Mouse (Mus musculus): ENCODE results near the gene Farp2. TPM values are rescaled to one million over a fixed set of nuclear protein-coding genes. Genes with fewer than 3 reads are reported as not detected.
A peak's percentile ranks its signal among the peaks of the same experiment; 100 is the strongest.

Farp2 gene
- total and polyA plus RNA-seq, 3 experiments, result 0.89 to 2.1 (median 1.8) TPM

DNA sequence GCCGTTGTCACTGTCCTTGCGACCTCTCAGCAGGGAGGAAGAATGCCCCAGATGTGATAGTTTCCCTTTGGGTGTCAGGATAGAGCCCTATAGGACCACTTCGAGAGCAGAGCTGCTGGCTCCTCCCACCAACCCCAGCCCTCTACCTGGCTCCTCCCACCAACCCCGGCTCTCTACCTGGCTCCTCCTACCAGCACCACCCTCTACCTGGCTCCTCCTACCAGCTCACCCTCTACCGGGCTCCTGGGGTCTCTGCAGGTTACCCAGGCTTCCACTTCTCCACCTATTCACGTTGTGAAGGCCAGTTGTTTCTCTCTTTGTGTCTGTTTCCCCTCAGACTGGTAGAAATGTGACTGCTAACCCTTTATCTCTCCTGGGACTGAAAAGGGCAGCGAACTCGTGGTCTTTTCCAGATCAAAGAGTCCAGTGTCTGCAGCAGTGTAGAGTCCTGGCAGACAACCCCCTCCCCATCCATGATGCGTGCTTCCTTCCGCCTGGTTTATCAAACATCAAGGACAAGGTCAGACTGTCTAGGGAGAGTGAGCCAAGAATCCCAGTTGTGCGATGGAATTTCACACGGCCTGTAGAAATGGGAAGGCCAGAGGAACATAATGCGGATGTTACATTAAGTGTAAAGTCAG, 156.0 kb downstream of the Farp2 start:
- dilution Hi-C loops (cut with MboI; ENCODE audit: extremely low pct_ligation_motif_present, extremely low pct_unique_long_range_greater_than_20kb, low sequenced_read_pairs) (no loop called here), in situ Hi-C loops (cut with MboI; ENCODE audit: low pct_ligation_motif_present, low pct_unique_long_range_greater_than_20kb, low sequenced_read_pairs) (no loop called here)
- H3K4me2 ChIP-seq (ENCODE audit: insufficient read depth, low read depth, poor library complexity, severe bottlenecking), result no peak overlapping the region
- H3K27ac ChIP-seq (ENCODE audit: insufficient read depth, low read depth), result no peak overlapping the region
- no peaks in the 10 kb centered on the region for H3K27me3 ChIP-seq (replicated peaks)
- H3K79me2 ChIP-seq (replicated peaks; ENCODE audit: control insufficient read depth, extremely low read depth, insufficient read depth, poor library complexity, severe bottlenecking), result no peaks in the 10 kb centered on the region
- H3K4me3 ChIP-seq (replicated peaks in 1 of 3; ENCODE audit: low read depth in 2 of 3, low read length in 2 of 3, poor library complexity in 1 of 3), result no peak overlapping the region
- H3K4me1 ChIP-seq (ENCODE audit: control insufficient read depth in 1 of 2, insufficient read depth in 2 of 2), result peaks cover 5 to 11% of the 10 kb centered on the region in 2 experiments; a peak in 3 of 4 replicates
- H3K9me3 ChIP-seq (replicated peaks; ENCODE audit: low read length), result no peaks in the 10 kb centered on the region
- H3K36me3 ChIP-seq (replicated peaks in 1 of 2; ENCODE audit: control insufficient read depth in 1 of 2, insufficient read depth in 1 of 2, low read length in 1 of 2), result no peaks in the 10 kb centered on the region
- TF ChIP-seq HCFC1 (IDR thresholded peaks at IDR 0.05; ENCODE audit: low read depth, low read length) (no peak), ZMIZ1 (IDR thresholded peaks at IDR 0.05; ENCODE audit: low read depth, low read length) (no peak), CTCF (conservative IDR thresholded peaks at IDR 0.05 in 1 of 2, IDR thresholded peaks at IDR 0.05 in 1 of 2; ENCODE audit: low read depth in 2 of 2, low read length in 2 of 2) (no peak), ZKSCAN1 (IDR thresholded peaks at IDR 0.05; ENCODE audit: borderline replicate concordance, low read depth, low read length) (no peak), MAZ (IDR thresholded peaks at IDR 0.05; ENCODE audit: low read depth, low read length) (no peak), GABPA (IDR thresholded peaks at IDR 0.05; ENCODE audit: insufficient replicate concordance, low read depth, low read length) (no peak), RCOR1 (conservative IDR thresholded peaks at IDR 0.05; ENCODE audit: low read depth, low read length) (no peak), POLR2AphosphoS2 (IDR thresholded peaks at IDR 0.05; ENCODE audit: low read depth, low read length) (no peak), CHD2 (IDR thresholded peaks at IDR 0.05; ENCODE audit: low read length) (no peak), NRF1 (IDR thresholded peaks at IDR 0.05; ENCODE audit: low read depth, low read length) (no peak), TCF12 (IDR thresholded peaks at IDR 0.05; ENCODE audit: low read depth, low read length) (no peak), MEF2A (IDR thresholded peaks at IDR 0.05; ENCODE audit: borderline replicate concordance, low read depth, low read length) (no peak), JUND (conservative IDR thresholded peaks at IDR 0.05; ENCODE audit: low read depth, low read length) (no peak), MYC (IDR thresholded peaks at IDR 0.05; ENCODE audit: low read depth, low read length) (no peak), MXI1 (IDR thresholded peaks at IDR 0.05; ENCODE audit: low read depth, low read length) (no peak), CHD1 (IDR thresholded peaks at IDR 0.05; ENCODE audit: low read depth, low read length) (no peak)
- peak; percentile 42 for DNase-seq (ENCODE audit: extremely low read depth)
- H3K9ac ChIP-seq (ENCODE audit: insufficient read depth, low read depth), result no peak overlapping the region

DNA sequence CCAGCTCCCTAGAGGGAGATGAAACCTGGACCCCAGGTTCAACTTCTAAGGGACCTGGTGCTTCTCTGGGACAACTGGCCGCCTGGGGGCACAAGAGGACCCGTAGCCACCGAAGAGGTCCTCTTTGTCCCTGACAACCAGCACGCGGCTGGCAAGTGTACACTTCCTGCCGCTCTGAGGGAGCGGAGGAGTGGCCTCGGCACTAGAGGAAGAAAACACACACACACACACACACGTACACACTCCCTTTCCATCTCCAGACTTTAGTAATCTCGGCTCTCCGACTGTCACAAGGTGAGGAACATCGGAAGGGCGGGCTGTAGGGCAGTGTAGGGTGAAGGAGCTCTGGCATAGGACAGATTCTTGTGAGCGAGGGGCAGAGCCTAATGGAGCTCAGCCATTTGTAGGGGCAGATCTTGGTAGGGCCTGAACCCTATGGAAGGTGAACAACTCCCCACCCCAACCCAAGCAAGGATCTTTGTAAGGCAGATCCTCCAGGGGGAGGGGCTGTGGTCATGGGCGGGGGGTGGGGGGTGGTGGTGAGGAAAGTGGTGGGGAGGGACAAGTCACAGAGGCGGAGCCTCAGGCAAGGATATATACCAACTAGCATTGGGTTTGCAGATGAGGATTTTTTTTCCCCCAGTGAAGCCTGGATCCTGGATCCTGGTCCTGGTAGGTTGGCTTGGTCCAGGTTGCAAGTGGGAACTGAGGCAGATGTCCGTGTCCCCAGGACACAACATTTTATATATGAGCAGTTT, 157.1 kb downstream of the Farp2 start:
- H3K4me1 ChIP-seq (ENCODE audit: control insufficient read depth in 1 of 2, insufficient read depth in 2 of 2), result peaks cover 5 to 11% of the 10 kb centered on the region in 2 experiments; a peak in 3 of 4 replicates

More for the DNA sequence above, 157.1 kb downstream of the Farp2 start:
- peak; percentile 59 for DNase-seq (ENCODE audit: extremely low read depth)
- peak overlapping the region; percentile 25 to 56 (median 40) for H3K4me3 ChIP-seq (replicated peaks in 1 of 3; ENCODE audit: low read depth in 2 of 3, low read length in 2 of 3, poor library complexity in 1 of 3)
- no peaks in the 10 kb centered on the region for H3K36me3 ChIP-seq (replicated peaks in 1 of 2; ENCODE audit: control insufficient read depth in 1 of 2, insufficient read depth in 1 of 2, low read length in 1 of 2)
- H3K4me2 ChIP-seq (ENCODE audit: insufficient read depth, low read depth, poor library complexity, severe bottlenecking), result peak overlapping the region; percentile 11
- dilution Hi-C loops (cut with MboI; ENCODE audit: extremely low pct_ligation_motif_present, extremely low pct_unique_long_range_greater_than_20kb, low sequenced_read_pairs) (no loop called here), in situ Hi-C loops (cut with MboI; ENCODE audit: low pct_ligation_motif_present, low pct_unique_long_range_greater_than_20kb, low sequenced_read_pairs) (no loop called here)
- TF ChIP-seq PAX5 (IDR thresholded peaks at IDR 0.05; ENCODE audit: low read length) (no peak), TCF12 (IDR thresholded peaks at IDR 0.05; ENCODE audit: low read depth, low read length) (0 out of 2 replicates have a peak, but pooled peaks have one; percentile 16), MAX (IDR thresholded peaks at IDR 0.05; ENCODE audit: low read length) (peak; percentile 78), MEF2A (IDR thresholded peaks at IDR 0.05; ENCODE audit: borderline replicate concordance, low read depth, low read length) (no peak), SMC3 (IDR thresholded peaks at IDR 0.05; ENCODE audit: low read depth, low read length) (peak; percentile 43), MAZ (IDR thresholded peaks at IDR 0.05; ENCODE audit: low read depth, low read length) (0 out of 2 replicates have a peak, but pooled peaks have one; percentile 29), RAD21 (IDR thresholded peaks at IDR 0.05; ENCODE audit: low read depth, low read length) (peak; percentile 53), UBTF (IDR thresholded peaks at IDR 0.05; ENCODE audit: low read depth, low read length) (no peak), MXI1 (IDR thresholded peaks at IDR 0.05; ENCODE audit: low read depth, low read length) (peak; percentile 82; the same call in 1 of the 2 replicates), BHLHE40 (IDR thresholded peaks at IDR 0.05; ENCODE audit: low read depth, low read length) (peak; percentile 53), HCFC1 (IDR thresholded peaks at IDR 0.05; ENCODE audit: low read depth, low read length) (peak; percentile 32; the same call in 1 of the 2 replicates), MYC (IDR thresholded peaks at IDR 0.05; ENCODE audit: low read depth, low read length) (0 out of 2 replicates have a peak, but pooled peaks have one; percentile 31), POLR2A (IDR thresholded peaks at IDR 0.05; ENCODE audit: low read depth, low read length) (peak; percentile 42), CTCF (conservative IDR thresholded peaks at IDR 0.05 in 1 of 2, IDR thresholded peaks at IDR 0.05 in 1 of 2; ENCODE audit: low read depth in 2 of 2, low read length in 2 of 2) (peak in 1 of 2 experiments; percentile 78; a peak in 2 of 4 replicates), KAT2A (IDR thresholded peaks at IDR 0.05; ENCODE audit: insufficient replicate concordance, low read length) (no peak), GABPA (IDR thresholded peaks at IDR 0.05; ENCODE audit: insufficient replicate concordance, low read depth, low read length) (no peak), JUND (conservative IDR thresholded peaks at IDR 0.05; ENCODE audit: low read depth, low read length) (no peak)
- H3K79me2 ChIP-seq (replicated peaks; ENCODE audit: control insufficient read depth, extremely low read depth, insufficient read depth, poor library complexity, severe bottlenecking), result no peaks in the 10 kb centered on the region
- no peaks in the 10 kb centered on the region for H3K9me3 ChIP-seq (replicated peaks; ENCODE audit: low read length)
- H3K9ac ChIP-seq (ENCODE audit: insufficient read depth, low read depth), result no peak overlapping the region; the same call in 1 of the 2 replicates
- H3K27ac ChIP-seq (ENCODE audit: insufficient read depth, low read depth), result no peak overlapping the region
- H3K27me3 ChIP-seq (replicated peaks), result no peaks in the 10 kb centered on the region

Measured in CH12.LX (cell line).